Mouse (Mus musculus) myocyte (in vitro differentiated cells): Measurements from ENCODE around the gene Tbx5. TPM values are rescaled to one million over a fixed set of nuclear protein-coding genes. Genes with fewer than 3 reads are reported as not detected.

Source experiments
- H3K27me3 ChIP-seq: one replicate; pipeline ENCODE4 v1.6.1; 2011; ENCODE audit not compliant: control insufficient read depth, insufficient read depth, insufficient read length
- H3K36me3 ChIP-seq: one replicate; pipeline ENCODE4 v1.6.1; 2011; ENCODE audit not compliant: control insufficient read depth, insufficient read depth
- H3K4me2 ChIP-seq: one replicate; pipeline ENCODE4 v1.6.1; 2011; ENCODE audit warnings: low read depth, control low read depth
- H3K4me3 ChIP-seq: one replicate; pipeline ENCODE4 v1.5.1; 2011; ENCODE audit warnings: mild to moderate bottlenecking, control low read depth, moderate library complexity
- H3K79me2 ChIP-seq: one replicate; pipeline ENCODE4 v1.6.1; 2011; ENCODE audit not compliant: control insufficient read depth, insufficient read depth
- H3ac ChIP-seq: one replicate; pipeline ENCODE4 v1.6.1; 2011; ENCODE audit not compliant: control insufficient read depth, insufficient read length
- CEBPB ChIP-seq: IDR thresholded peaks from 2 replicates; pipeline ENCODE4 v1.6.1; 2011; ENCODE audit warnings: mild to moderate bottlenecking, moderate library complexity; ENCODE audit not compliant: poor library complexity, insufficient read depth, severe bottlenecking
- E2F4 ChIP-seq: IDR thresholded peaks from one replicate; pipeline ENCODE4 v1.6.1; 2011; ENCODE audit warnings: mild to moderate bottlenecking, control low read depth, moderate library complexity; ENCODE audit not compliant: insufficient read depth
- MAX ChIP-seq: IDR thresholded peaks from one replicate; pipeline ENCODE4 v1.6.1; 2011; ENCODE audit warnings: low read depth, mild to moderate bottlenecking, control low read depth
- MYOD1 ChIP-seq, 3 experiments: IDR thresholded peaks; one replicate each; pipeline ENCODE4 v1.6.1; 2011; ENCODE audit warnings: control low read depth in 2 of 3, low read depth in 2 of 3, mild to moderate bottlenecking in 2 of 3, moderate library complexity in 1 of 3; ENCODE audit not compliant: insufficient read length in 2 of 3, control insufficient read depth in 1 of 3
- MYOG ChIP-seq, 3 experiments: IDR thresholded peaks; one replicate each; pipeline ENCODE4 v1.6.1; 2011; ENCODE audit warnings: control low read depth in 2 of 3, low read depth in 2 of 3, mild to moderate bottlenecking in 2 of 3; ENCODE audit not compliant: insufficient read length in 2 of 3, control insufficient read depth in 1 of 3, insufficient read depth in 1 of 3
- POLR2A ChIP-seq: IDR thresholded peaks from one replicate; pipeline ENCODE4 v1.6.1; 2011; ENCODE audit warnings: low read depth, mild to moderate bottlenecking, control low read depth, moderate library complexity; ENCODE audit not compliant: insufficient read length
- POLR2AphosphoS2 ChIP-seq: IDR thresholded peaks from one replicate; pipeline ENCODE4 v1.6.1; 2011; ENCODE audit warnings: low read depth, control low read depth; ENCODE audit not compliant: insufficient read length
- REST ChIP-seq: IDR thresholded peaks from one replicate; pipeline ENCODE4 v1.6.1; 2011; ENCODE audit warnings: mild to moderate bottlenecking, control low read depth, moderate library complexity; ENCODE audit not compliant: insufficient read depth, insufficient read length
- SRF ChIP-seq: IDR thresholded peaks from one replicate; pipeline ENCODE4 v1.6.1; 2011; ENCODE audit warnings: low read depth; ENCODE audit not compliant: control insufficient read depth, insufficient read length
- TCF12 ChIP-seq: IDR thresholded peaks from one replicate; pipeline ENCODE4 v1.6.1; 2011; ENCODE audit warnings: mild to moderate bottlenecking, control low read depth; ENCODE audit not compliant: poor library complexity, insufficient read depth, severe bottlenecking
- TCF3 ChIP-seq: IDR thresholded peaks from one replicate; pipeline ENCODE4 v1.6.1; 2011; ENCODE audit warnings: low read depth, control low read depth; ENCODE audit not compliant: insufficient read length
- USF1 ChIP-seq: IDR thresholded peaks from one replicate; pipeline ENCODE4 v1.6.1; 2011; ENCODE audit warnings: low read depth, mild to moderate bottlenecking, control low read depth, moderate library complexity
- polyA plus RNA-seq: library from polyadenylated mRNA; unstranded; fragments of >200 nt; fragmentation: generic; extraction: Trizol; gene quantifications from one replicate; pipeline ENCODE4 v1.2.1, GENCODE M21; 2012; ENCODE audit warnings: missing spikeins

Gene Tbx5
- polyA plus RNA-seq, 1 experiment = not detected

DNA sequence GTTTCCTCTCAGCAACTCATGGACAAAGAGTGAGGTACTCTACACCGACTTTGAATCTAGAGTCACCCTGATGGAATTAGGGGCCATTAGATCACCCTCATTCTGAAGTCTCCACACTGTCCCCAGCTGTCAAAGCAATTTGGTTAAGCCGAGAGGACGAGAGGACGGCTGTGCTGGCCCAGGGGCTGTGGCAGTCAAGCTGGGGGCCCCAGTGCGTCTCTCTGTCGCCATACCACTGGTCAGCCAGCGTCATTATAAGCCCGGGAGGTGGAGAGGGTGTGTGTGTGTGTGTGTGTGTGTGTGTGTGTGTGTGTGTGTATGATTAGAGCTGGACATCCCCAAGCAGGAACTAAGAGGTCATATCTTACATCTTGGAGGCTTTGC lies 10.9 kb downstream of the Tbx5 start:
- Histone ChIP-seq H3K79me2 (no peaks in the 10 kb centered on the region), H3K36me3 (no peaks in the 10 kb centered on the region), H3K4me3 (no peak overlapping the region), H3K4me2 (no peak overlapping the region), H3ac (no peak overlapping the region), H3K27me3 (peaks cover 56% of the 10 kb centered on the region)
- TF ChIP-seq TCF12 = no peak
- TF ChIP-seq E2F4 = no peak
- no peak for TF ChIP-seq SRF
- no peak for TF ChIP-seq MYOD1 (IDR thresholded peaks at IDR 0.05; ENCODE audit: control insufficient read depth in 1 of 3, insufficient read length in 2 of 3, low read depth in 2 of 3)
- TF ChIP-seq MYOG (IDR thresholded peaks at IDR 0.05; ENCODE audit: control insufficient read depth in 1 of 3, insufficient read depth in 1 of 3, insufficient read length in 2 of 3, low read depth in 2 of 3) = no peak
- no peak for TF ChIP-seq CEBPB
- no peak for TF ChIP-seq REST
- TF ChIP-seq TCF3 = no peak
- TF ChIP-seq MAX = no peak
- no peak for TF ChIP-seq POLR2A
- TF ChIP-seq POLR2AphosphoS2 = no peak
- no peak for TF ChIP-seq USF1

GRCm38 (mm10) chr5:119844366-119844765 lies 11.9 kb downstream of the Tbx5 start:
- TF ChIP-seq CEBPB (no peak), TCF12 (no peak), POLR2A (no peak), TCF3 (no peak), REST (no peak), MAX (no peak), USF1 (no peak)
- Histone ChIP-seq H3K4me2 (no peak overlapping the region), H3K36me3 (no peaks in the 10 kb centered on the region), H3ac (no peak overlapping the region), H3K79me2 (no peaks in the 10 kb centered on the region), H3K4me3 (no peak overlapping the region), H3K27me3 (peaks cover 47% of the 10 kb centered on the region)

- no peaks in the 10 kb centered on the region for H3K36me3 ChIP-seq
These were observed 12.5 kb downstream of the Tbx5 start for GRCm38 (mm10) chr5:119844994-119845393.

GRCm38 (mm10) chr5:119857052-119857451 lies 24.6 kb downstream of the Tbx5 start:
- Histone ChIP-seq H3K4me2 (no peak overlapping the region), H3K36me3 (no peaks in the 10 kb centered on the region), H3ac (no peak overlapping the region), H3K79me2 (no peaks in the 10 kb centered on the region), H3K4me3 (no peak overlapping the region), H3K27me3 (peaks cover 4% of the 10 kb centered on the region)
- no peak for TF ChIP-seq TCF3
- no peak for TF ChIP-seq MYOG (IDR thresholded peaks at IDR 0.05; ENCODE audit: control insufficient read depth in 1 of 3, insufficient read depth in 1 of 3, insufficient read length in 2 of 3, low read depth in 2 of 3)

More at GRCm38 (mm10) chr5:119844994-119845393, 12.5 kb downstream of the Tbx5 start:
- no peak overlapping the region for H3ac ChIP-seq
- TF ChIP-seq MYOD1 (IDR thresholded peaks at IDR 0.05; ENCODE audit: control insufficient read depth in 1 of 3, insufficient read length in 2 of 3, low read depth in 2 of 3) (no peak), SRF (no peak), MYOG (IDR thresholded peaks at IDR 0.05; ENCODE audit: control insufficient read depth in 1 of 3, insufficient read depth in 1 of 3, insufficient read length in 2 of 3, low read depth in 2 of 3) (no peak), TCF12 (no peak)
- no peak overlapping the region for H3K4me3 ChIP-seq
- no peak overlapping the region for H3K4me2 ChIP-seq
- H3K27me3 ChIP-seq = peaks cover 41% of the 10 kb centered on the region
- H3K79me2 ChIP-seq = no peaks in the 10 kb centered on the region

DNA sequence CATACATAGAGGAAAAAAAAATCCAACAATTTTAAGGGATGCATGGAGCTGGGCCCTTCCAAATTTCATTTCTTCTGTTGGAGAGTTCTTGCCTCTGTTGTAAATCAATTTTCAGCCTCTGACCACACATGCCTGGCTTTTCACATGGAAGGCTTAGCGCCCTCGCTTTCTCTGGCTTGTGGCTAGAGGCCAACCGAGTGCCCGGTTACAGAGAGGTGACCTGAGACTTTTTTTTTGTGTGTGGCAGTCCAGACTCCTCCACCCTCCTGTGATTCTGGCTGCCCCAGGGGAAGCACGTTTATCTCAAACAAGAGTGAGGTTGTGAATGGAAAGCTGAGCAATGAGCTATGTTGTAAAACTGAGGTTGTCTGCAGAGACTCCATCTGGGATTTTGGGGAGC lies 28.8 kb downstream of the Tbx5 start:
- no peaks in the 10 kb centered on the region for H3K36me3 ChIP-seq
- H3K27me3 ChIP-seq = peaks cover 4% of the 10 kb centered on the region
- no peak overlapping the region for H3ac ChIP-seq
- no peaks in the 10 kb centered on the region for H3K79me2 ChIP-seq
- no peak overlapping the region for H3K4me3 ChIP-seq
- TF ChIP-seq TCF3 (no peak), TCF12 (no peak), POLR2AphosphoS2 (no peak), MAX (no peak), POLR2A (no peak), MYOG (IDR thresholded peaks at IDR 0.05; ENCODE audit: control insufficient read depth in 1 of 3, insufficient read depth in 1 of 3, insufficient read length in 2 of 3, low read depth in 2 of 3) (no peak), REST (no peak), E2F4 (no peak), USF1 (no peak), MYOD1 (IDR thresholded peaks at IDR 0.05; ENCODE audit: control insufficient read depth in 1 of 3, insufficient read length in 2 of 3, low read depth in 2 of 3) (no peak), SRF (no peak), CEBPB (no peak)
- no peak overlapping the region for H3K4me2 ChIP-seq

GRCm38 (mm10) chr5:119862431-119862830 lies 30.0 kb downstream of the Tbx5 start:
- no peak overlapping the region for H3K4me2 ChIP-seq
- no peaks in the 10 kb centered on the region for H3K79me2 ChIP-seq
- no peaks in the 10 kb centered on the region for H3K36me3 ChIP-seq
- H3K4me3 ChIP-seq = no peak overlapping the region
- TF ChIP-seq MYOG (IDR thresholded peaks at IDR 0.05; ENCODE audit: control insufficient read depth in 1 of 3, insufficient read depth in 1 of 3, insufficient read length in 2 of 3, low read depth in 2 of 3) = no peak
- no peak for TF ChIP-seq REST
- no peak for TF ChIP-seq USF1
- no peak for TF ChIP-seq CEBPB
- no peak for TF ChIP-seq MAX
- no peak for TF ChIP-seq E2F4
- TF ChIP-seq POLR2A = no peak
- TF ChIP-seq SRF = no peak
- TF ChIP-seq TCF12 = no peak
- TF ChIP-seq TCF3 = no peak
- TF ChIP-seq POLR2AphosphoS2 = no peak
- TF ChIP-seq MYOD1 (IDR thresholded peaks at IDR 0.05; ENCODE audit: control insufficient read depth in 1 of 3, insufficient read length in 2 of 3, low read depth in 2 of 3) = no peak
- no peak overlapping the region for H3ac ChIP-seq
- peaks cover 4% of the 10 kb centered on the region for H3K27me3 ChIP-seq
